Mouse (Mus musculus) C2C12 (cell line): ENCODE data around the gene Arhgef2. TPM values are rescaled to one million over a fixed set of nuclear protein-coding genes. Genes with fewer than 3 reads are reported as not detected.
A peak's percentile ranks its signal among the peaks of the same experiment; 100 is the strongest.

Experiments used
- H3K27me3 ChIP-seq: one replicate; pipeline ENCODE4 v1.6.1; 2011; ENCODE audit not compliant: control insufficient read depth, insufficient read depth, insufficient read length
- H3K36me3 ChIP-seq: one replicate; pipeline ENCODE4 v1.6.1; 2011; ENCODE audit not compliant: control insufficient read depth, insufficient read depth
- H3K4me3 ChIP-seq: one replicate; pipeline ENCODE4 v1.5.1; 2011; ENCODE audit warnings: mild to moderate bottlenecking, control low read depth; ENCODE audit not compliant: poor library complexity, insufficient read depth, severe bottlenecking
- H3K79me2 ChIP-seq: one replicate; pipeline ENCODE4 v1.6.1; 2011; ENCODE audit not compliant: control insufficient read depth, insufficient read depth
- H3K79me3 ChIP-seq: one replicate; pipeline ENCODE4 v1.6.1; 2011; ENCODE audit warnings: low read depth, control low read depth
- H3ac ChIP-seq: one replicate; pipeline ENCODE3; 2011; ENCODE audit warnings: low read depth; ENCODE audit not compliant: control insufficient read depth, insufficient read length
- CEBPB ChIP-seq: IDR thresholded peaks from one replicate; pipeline ENCODE4 v1.6.1; 2011; ENCODE audit warnings: low read depth, mild to moderate bottlenecking, control low read depth, moderate library complexity
- CTCF ChIP-seq: IDR thresholded peaks from one replicate; pipeline ENCODE4 v1.5.1; 2011; ENCODE audit not compliant: control insufficient read depth, insufficient read depth, insufficient read length
- FOSL1 ChIP-seq: IDR thresholded peaks from one replicate; pipeline ENCODE4 v1.8.0; 2011; ENCODE audit warnings: mild to moderate bottlenecking, low read length; ENCODE audit not compliant: poor library complexity, insufficient read depth, severe bottlenecking
- MAX ChIP-seq: IDR thresholded peaks from one replicate; pipeline ENCODE4 v1.6.1; 2011; ENCODE audit warnings: mild to moderate bottlenecking, control low read depth
- MYOD1 ChIP-seq: IDR thresholded peaks from one replicate; pipeline ENCODE4 v1.6.1; 2011; ENCODE audit warnings: low read depth; ENCODE audit not compliant: control insufficient read depth, insufficient read length
- MYOG ChIP-seq: IDR thresholded peaks from one replicate; pipeline ENCODE4 v1.6.1; 2011; ENCODE audit not compliant: control insufficient read depth, insufficient read length; ENCODE audit errors: extremely low read depth
- USF1 ChIP-seq: IDR thresholded peaks from one replicate; pipeline ENCODE4 v1.6.1; 2011; ENCODE audit warnings: low read depth, mild to moderate bottlenecking, control low read depth, moderate library complexity
- polyA plus RNA-seq: library from polyadenylated mRNA; unstranded; fragments of >200 nt; fragmentation: generic; extraction: Trizol; gene quantifications from one replicate; pipeline ENCODE4 v1.2.1, GENCODE M21; 2012; ENCODE audit warnings: missing spikeins

The Arhgef2 gene
- polyA plus RNA-seq, 1 experiment, result 88.3 TPM

DNA sequence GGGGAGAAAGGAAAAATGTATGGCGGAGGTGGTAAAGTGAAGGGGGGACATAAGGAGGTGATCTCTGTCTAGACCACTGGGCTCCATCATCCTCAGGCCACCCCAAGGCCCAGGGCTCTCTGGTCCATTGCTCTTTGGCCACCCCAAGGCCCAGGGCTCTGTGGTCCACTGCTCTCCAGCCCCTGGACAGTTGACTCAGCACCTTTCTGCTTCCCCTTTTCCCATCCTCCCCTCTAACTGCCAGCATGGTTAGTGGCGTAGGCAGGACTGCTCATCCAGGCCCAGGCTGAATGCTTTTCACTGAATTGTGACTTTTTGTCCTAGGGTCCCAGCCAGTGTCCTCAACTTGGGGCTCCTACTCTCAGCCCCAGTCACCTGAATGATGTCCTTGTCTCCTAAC is 21.8 kb downstream of the Arhgef2 start:
- H3ac ChIP-seq, result no peak overlapping the region
- peaks cover 100% of the 10 kb centered on the region for H3K79me2 ChIP-seq
- no peak for TF ChIP-seq MYOG
- TF ChIP-seq MAX, result no peak
- no peak for TF ChIP-seq USF1
- TF ChIP-seq MYOD1, result no peak
- no peak for TF ChIP-seq FOSL1
- no peak for TF ChIP-seq CTCF
- no peak for TF ChIP-seq CEBPB
- no peaks in the 10 kb centered on the region for H3K27me3 ChIP-seq
- H3K79me3 ChIP-seq, result peaks cover 74% of the 10 kb centered on the region
- peaks cover 44% of the 10 kb centered on the region for H3K36me3 ChIP-seq
- H3K4me3 ChIP-seq, result no peak overlapping the region

DNA sequence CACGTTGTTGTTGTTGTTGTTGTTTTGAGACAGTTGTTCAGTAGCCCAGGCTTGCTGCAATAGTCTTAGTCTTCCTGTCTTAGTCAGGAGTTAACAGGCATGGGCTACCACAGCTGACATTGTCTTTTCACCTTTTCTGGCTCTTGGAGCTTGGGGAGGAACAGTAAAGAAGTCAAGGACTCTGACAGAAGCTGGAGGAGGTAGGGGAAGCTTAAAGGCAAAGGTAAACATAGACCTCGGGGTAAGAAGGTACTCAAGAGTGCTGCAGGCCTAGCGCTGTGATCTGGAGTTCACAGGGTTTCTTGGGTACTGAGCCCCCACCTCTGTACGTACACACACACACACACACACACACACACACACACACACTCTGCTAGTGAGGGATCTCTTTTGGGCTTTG is 23.0 kb downstream of the Arhgef2 start:
- peaks cover 66% of the 10 kb centered on the region for H3K79me3 ChIP-seq
- H3K36me3 ChIP-seq, result peaks cover 57% of the 10 kb centered on the region
- H3K4me3 ChIP-seq, result no peak overlapping the region
- H3ac ChIP-seq, result no peak overlapping the region
- H3K27me3 ChIP-seq, result no peaks in the 10 kb centered on the region
- no peak for TF ChIP-seq MAX
- TF ChIP-seq MYOG, result no peak
- no peak for TF ChIP-seq USF1
- TF ChIP-seq MYOD1, result no peak
- TF ChIP-seq CTCF, result no peak
- TF ChIP-seq CEBPB, result no peak
- no peak for TF ChIP-seq FOSL1
- peaks cover 98% of the 10 kb centered on the region for H3K79me2 ChIP-seq

DNA sequence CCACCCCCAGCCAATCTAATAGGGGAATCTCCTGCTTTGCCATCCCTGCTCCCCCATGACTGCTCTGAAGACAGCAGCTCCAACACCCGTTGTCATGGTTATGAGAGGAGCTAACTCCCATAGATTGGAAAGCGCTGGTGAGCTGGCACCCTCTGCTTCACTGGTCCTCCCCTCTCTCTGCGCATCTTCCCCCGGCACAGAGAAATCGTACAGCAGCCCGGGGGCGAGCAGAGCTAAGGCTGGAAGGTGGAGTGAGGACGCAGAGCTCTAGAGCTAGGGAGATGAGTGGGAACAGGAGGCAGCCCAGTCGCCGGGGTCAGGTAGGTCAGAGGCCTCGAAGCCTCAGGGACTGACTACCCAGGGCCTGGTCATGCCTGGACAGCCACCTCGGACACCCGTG is 23.5 kb downstream of the Arhgef2 start:
- Histone ChIP-seq H3K79me3 (peaks cover 61% of the 10 kb centered on the region), H3K27me3 (no peaks in the 10 kb centered on the region), H3ac (peak overlapping the region; percentile 19), H3K79me2 (peaks cover 93% of the 10 kb centered on the region), H3K36me3 (peaks cover 60% of the 10 kb centered on the region), H3K4me3 (no peak overlapping the region)
- TF ChIP-seq CEBPB (no peak), USF1 (no peak), FOSL1 (no peak), CTCF (no peak), MYOD1 (no peak), MAX (no peak), MYOG (no peak)

DNA sequence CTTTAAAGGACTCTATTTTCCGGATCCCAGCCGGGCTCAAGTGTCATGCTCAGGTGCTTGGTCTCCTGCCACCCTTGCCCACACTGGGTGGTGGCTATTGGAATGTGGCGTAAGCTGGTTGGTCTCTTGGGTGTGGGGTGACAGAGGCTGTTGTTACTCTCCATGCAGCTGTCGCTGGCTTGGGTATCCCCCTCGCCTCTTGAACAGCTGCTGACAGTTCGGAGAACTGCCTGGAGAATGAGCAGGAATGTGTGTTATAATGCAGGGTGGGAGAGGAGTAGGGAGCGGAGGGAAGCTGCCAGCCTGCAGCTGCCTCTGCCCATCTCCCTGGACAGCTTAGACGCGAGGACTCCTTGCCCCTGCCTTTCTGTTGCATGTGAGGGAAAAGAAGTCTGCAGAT is 24.3 kb downstream of the Arhgef2 start:
- peaks cover 61% of the 10 kb centered on the region for H3K79me3 ChIP-seq
- peak; percentile 43 for TF ChIP-seq MAX
- no peak for TF ChIP-seq CEBPB
- TF ChIP-seq FOSL1, result no peak
- no peak for TF ChIP-seq CTCF
- TF ChIP-seq USF1, result no peak
- no peak for TF ChIP-seq MYOG
- peak; percentile 99 for TF ChIP-seq MYOD1
- H3K27me3 ChIP-seq, result no peaks in the 10 kb centered on the region
- no peak overlapping the region for H3K4me3 ChIP-seq
- peaks cover 68% of the 10 kb centered on the region for H3K36me3 ChIP-seq
- peaks cover 85% of the 10 kb centered on the region for H3K79me2 ChIP-seq
- no peak overlapping the region for H3ac ChIP-seq

DNA sequence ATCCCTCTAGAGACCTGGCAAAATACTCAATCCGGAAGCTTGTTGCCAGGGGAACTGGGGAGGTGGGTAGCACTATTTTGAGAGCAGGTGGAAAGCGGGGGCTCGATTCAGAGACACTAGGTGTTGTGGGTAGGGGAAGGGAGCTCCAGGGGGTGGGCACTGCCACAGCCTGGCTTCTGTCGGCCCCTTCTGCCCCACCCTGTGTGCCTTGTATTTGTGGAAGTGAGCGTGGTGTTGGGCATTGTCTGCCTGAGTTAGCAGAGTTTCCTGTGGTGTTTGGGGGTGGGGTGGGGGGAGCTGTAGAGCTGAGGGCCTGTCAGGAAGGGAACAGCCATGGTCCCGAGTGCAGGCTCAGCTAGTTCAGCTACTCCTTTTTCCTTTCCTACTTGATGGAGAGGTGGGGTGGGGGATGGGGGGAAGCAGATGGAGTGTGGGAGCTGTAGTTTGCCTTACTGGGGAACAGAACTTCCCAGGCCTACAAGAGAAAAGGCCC is 25.1 kb downstream of the Arhgef2 start:
- TF ChIP-seq MYOD1, result no peak
- TF ChIP-seq MAX, result no peak
- TF ChIP-seq USF1, result no peak
- no peak for TF ChIP-seq FOSL1
- no peak for TF ChIP-seq CEBPB
- no peak for TF ChIP-seq CTCF
- TF ChIP-seq MYOG, result no peak
- H3K36me3 ChIP-seq, result peaks cover 70% of the 10 kb centered on the region
- no peak overlapping the region for H3K4me3 ChIP-seq
- H3K79me2 ChIP-seq, result peaks cover 76% of the 10 kb centered on the region
- H3K79me3 ChIP-seq, result peaks cover 55% of the 10 kb centered on the region
- no peaks in the 10 kb centered on the region for H3K27me3 ChIP-seq
- peak overlapping the region; percentile 19 for H3ac ChIP-seq
